Mouse (Mus musculus) Patski (cell line): ENCODE measurements around the gene Zpr1. TPM values are rescaled to one million over a fixed set of nuclear protein-coding genes. Genes with fewer than 3 reads are reported as not detected.
A peak's percentile ranks its signal among the peaks of the same experiment; 100 is the strongest.
"Not testable (repeated sequence)": the region's sequence is repeated elsewhere in the genome, so short reads cannot be mapped to it uniquely, and the experiment has no call there.

ENCODE experiments used
- ATAC-seq: fragments of 100-300 bp; one replicate; pipeline ENCODE4 v1.8.0; 2021
- CTCF ChIA-PET: fragments of 350-600 bp; sonication (Branson Sonifier 250); formaldehyde crosslinking; loops from one replicate; lab custom pipeline; 2022; ENCODE audit warnings: inconsistent platforms; lab: Charles Lee
- POLR2A ChIA-PET: fragments of 350-600 bp; sonication (Branson Sonifier 250); formaldehyde crosslinking; loops from one replicate; lab custom pipeline; 2022; ENCODE audit warnings: antibody characterized with exemption, inconsistent platforms; lab: Charles Lee
- DNase-seq: peaks from one replicate; pipeline ENCODE4 v3.0.0-alpha.2; 2011; ENCODE audit warnings: low read depth, low spot score
- H3K27me3 ChIP-seq: fragments of 371-371 bp; one replicate; pipeline ENCODE4 v1.5.1; 2021
- CTCF ChIP-seq: fragments of 100-300 bp; IDR thresholded peaks from one replicate; pipeline ENCODE4 v1.5.1; 2021
- in situ Hi-C: fragments of 300-500 bp; cut with MboI; formaldehyde crosslinking; loops from 3 replicates; pipeline ENCODE4 v1.11.1; 2018; ENCODE audit warnings: low pct_unique_long_range_greater_than_20kb, mixed read lengths
- polyA plus RNA-seq: library from polyadenylated mRNA; unstranded; gene quantifications from one replicate; pipeline ENCODE4 v1.2.3, GENCODE M21; 2021

The Zpr1 gene
- polyA plus RNA-seq, 1 experiment from 2014 or later: 55.1 TPM

DNA sequence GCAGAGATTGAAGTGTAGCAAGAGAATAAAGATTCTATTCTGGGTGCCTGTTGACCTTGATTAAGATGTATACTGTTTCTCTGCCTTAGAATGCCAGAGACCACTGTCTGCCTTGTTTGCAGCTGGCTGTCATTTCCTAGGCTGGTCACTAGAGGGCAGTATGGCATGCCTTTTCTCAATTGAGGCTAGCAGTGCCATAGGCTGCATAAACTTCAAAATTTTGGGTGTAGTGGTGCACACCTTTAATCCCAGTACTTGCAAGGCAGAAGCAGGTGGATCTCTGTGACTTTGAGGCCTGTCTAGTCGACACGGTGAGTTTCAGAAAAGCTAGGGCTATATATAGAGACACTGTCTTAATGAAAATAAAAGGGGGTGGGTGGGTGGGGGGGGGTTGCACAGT lies 29.3 kb downstream of the Zpr1 start:
- in situ Hi-C loops: no loop called here
- POLR2A ChIA-PET: no interaction called here
- ATAC-seq (no peak), DNase-seq (no peak)
- H3K27me3 ChIP-seq: no peaks in the 10 kb centered on the region
- TF ChIP-seq CTCF: peak; percentile 93
- CTCF ChIA-PET: interaction anchor here (1.3 to 6.6 kb wide), 3 partner anchors 10 to 18 kb away, joined by 4 to 45 read pairs (median 10); partner anchors contain the start of gene 4931429L15Rik

DNA sequence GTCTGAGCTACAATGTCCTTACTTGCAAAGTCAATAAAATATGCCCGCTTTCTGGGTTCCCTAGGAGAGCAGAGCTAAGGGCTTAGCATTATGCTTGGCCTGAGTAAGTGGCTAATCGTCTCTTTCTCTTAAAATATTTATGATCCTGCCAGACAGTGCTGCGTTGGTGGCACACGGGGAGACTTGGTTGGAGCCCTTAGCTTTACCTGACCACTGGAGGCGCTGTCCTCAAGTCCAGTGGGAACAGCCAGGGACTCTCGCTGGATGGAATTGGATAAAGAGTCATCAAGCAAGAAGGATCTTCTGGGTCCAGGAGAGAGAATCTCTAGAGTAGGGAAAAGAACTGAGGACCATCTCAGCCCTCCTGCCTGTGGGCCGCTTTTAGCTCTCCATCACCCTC lies 36.3 kb downstream of the Zpr1 start:
- no peak for ATAC-seq
- no peak for DNase-seq
- CTCF ChIA-PET: no interaction called here
- in situ Hi-C loops: no loop called here
- H3K27me3 ChIP-seq: peaks cover 9% of the 10 kb centered on the region
- TF ChIP-seq CTCF: peak; percentile 65
- POLR2A ChIA-PET: no interaction called here

DNA sequence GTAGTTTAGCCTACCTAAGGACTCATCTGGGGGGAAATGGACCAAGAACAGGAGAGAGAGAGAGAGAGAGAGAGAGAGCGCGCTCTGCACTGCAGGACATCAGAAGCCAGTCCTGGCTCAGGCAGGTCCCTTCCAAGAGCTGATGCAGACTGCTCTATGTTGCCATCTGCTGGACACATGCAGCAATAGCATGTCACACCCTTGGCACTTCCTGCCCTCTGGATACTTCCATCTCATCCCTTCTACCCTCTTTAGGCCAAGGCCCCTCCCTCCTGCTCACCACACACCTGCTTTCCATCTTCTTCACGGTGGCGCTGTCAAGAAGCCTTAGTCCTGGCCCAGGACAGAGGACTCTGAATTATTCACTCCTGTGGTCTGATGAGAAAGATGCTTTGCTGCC lies 41.6 kb downstream of the Zpr1 start:
- in situ Hi-C loops: no loop called here
- TF ChIP-seq CTCF: peak; percentile 88
- no peak for DNase-seq

DNA sequence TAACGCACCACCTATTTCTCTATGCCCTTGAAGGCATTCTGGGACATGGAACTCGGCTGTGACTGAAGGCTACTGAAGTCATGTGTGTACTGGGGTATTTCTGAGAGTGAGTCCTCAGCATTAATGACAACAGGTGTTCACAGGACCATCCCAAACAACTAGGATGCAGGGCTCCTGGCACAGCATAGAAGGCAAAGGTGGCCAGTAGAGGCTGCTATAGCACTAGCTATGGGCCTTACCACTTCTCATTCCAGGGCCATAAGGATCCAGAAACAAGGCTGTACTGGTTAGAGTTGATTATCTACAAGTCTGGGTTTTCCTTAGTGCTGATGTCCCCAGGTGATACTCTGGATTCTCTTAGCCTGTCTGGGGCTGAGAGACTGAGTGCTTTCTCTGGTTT lies 42.1 kb downstream of the Zpr1 start:
- DNase-seq (no peak), ATAC-seq (no peak)
- TF ChIP-seq CTCF: no peak
- POLR2A ChIA-PET: no interaction called here
- peaks cover 15% of the 10 kb centered on the region for H3K27me3 ChIP-seq
- in situ Hi-C loops: no loop called here
- CTCF ChIA-PET: interaction anchor here (1.1 to 6.4 kb wide), 2 partner anchors 10 to 15 kb away, joined by 3 to 45 read pairs; no protein-coding TSS in a partner anchor

More for the DNA sequence above, 41.6 kb downstream of the Zpr1 start:
- ChIA-PET CTCF (interaction anchor here (1.1 to 6.4 kb wide), 2 partner anchors 10 to 14 kb away, joined by 3 to 45 read pairs; no protein-coding TSS in a partner anchor), POLR2A (no interaction called here)
- H3K27me3 ChIP-seq: peaks cover 15% of the 10 kb centered on the region
- ATAC-seq: peak; percentile 78

DNA sequence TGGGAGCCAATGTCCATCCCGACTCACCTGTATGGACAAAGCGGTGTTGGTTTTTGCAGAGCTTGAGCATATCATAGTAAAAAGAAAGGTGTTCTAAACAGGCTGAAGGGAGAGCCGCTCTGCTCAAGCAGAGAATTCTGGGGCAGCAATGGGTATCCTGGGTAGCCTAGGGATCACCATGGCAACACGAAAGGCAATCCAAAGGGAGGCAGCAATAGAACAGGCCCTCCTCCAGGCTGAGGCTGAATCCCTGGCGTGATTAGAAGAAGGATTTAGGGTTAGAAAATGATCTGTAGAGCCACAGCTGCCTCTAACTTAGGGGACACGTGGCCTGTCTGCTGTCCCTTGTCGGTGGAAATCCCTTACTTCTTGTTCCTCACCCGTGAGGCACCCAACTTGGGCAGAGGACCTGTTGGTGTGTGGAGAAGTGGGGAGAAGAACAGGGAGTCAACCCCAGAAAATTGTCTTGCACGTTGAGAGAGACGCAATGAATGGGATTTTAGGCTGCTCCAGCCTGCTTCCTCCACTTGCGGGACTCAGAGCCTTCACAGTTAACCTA lies 43.0 kb downstream of the Zpr1 start:
- ATAC-seq: no peak
- no peak for TF ChIP-seq CTCF
- ChIA-PET POLR2A (no interaction called here), CTCF (interaction anchor here (6.4 kb wide), 1 partner anchor 16 kb away, joined by 45 read pairs; no protein-coding TSS in a partner anchor)
- in situ Hi-C loops: no loop called here
- no peak for DNase-seq
- H3K27me3 ChIP-seq: peaks cover 15% of the 10 kb centered on the region

DNA sequence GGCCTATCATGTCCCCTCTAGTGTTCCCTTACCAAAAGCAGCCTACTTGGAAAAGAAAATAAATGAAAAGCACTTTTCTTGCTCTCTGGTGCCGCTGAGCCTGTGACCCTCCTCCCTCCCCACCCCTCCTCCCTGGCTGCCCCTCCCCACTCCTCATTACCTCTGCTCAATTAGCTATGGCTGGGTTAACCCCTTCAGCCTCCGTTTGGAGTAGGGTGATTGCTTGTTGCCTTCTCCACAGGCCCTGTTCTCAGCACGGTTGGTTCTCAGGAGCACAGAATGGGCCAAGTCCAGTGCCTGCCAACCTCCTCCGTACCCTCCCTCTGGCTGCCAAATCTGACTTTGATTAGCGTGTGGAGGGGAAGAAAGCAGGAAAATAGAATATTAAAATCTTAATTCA lies 43.5 kb downstream of the Zpr1 start:
- no peak for TF ChIP-seq CTCF
- POLR2A ChIA-PET: no interaction called here
- in situ Hi-C loops: no loop called here
- DNase-seq (no peak), ATAC-seq (no peak)
- peaks cover 15% of the 10 kb centered on the region for H3K27me3 ChIP-seq
- CTCF ChIA-PET: no interaction called here

DNA sequence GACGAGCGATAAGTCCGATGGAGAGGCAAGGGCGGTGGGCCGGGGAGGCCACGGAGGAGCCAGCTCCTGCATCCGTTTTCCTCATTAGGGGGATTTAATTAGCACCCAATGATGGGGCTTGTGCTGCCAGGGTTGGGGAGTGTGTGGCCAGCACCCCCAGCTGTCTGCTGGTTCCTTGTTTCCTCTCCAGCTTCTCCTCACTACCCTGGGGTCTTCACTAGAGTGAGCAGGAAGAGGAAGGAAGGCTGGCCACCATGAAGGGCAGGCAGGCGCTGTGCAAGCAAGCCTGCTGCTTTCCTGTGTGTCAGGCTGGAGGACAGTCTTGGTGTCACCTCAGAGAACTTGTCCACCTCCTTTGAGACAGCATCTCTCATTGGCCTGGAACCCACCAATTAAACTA lies 44.0 kb downstream of the Zpr1 start:
- H3K27me3 ChIP-seq: peaks cover 17% of the 10 kb centered on the region
- POLR2A ChIA-PET: no interaction called here
- in situ Hi-C loops: no loop called here
- no peak for DNase-seq
- no peak for ATAC-seq
- no peak for TF ChIP-seq CTCF
- CTCF ChIA-PET: no interaction called here

DNA sequence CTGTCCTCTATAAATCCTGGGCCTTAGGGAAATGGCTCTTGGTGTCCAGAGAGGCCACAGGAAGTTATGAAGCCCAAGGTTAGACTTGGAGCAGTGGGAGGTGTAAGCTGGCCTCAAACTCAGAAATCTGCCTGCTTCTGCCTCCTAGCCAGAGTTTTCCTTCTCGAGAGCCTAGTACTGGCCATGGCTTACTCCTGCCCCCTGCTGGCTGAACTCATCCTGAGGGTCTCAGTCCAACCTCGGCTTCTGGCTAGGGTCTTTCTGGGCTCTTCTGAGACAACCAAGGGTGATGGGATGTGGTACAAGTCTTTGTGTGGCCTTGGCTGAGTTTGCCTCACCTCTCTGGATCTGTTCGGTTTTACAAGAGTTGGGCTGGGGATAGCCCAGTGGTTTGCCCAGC lies 45.1 kb downstream of the Zpr1 start:
- DNase-seq (no peak), ATAC-seq (no peak)
- TF ChIP-seq CTCF: no peak
- ChIA-PET POLR2A (no interaction called here), CTCF (no interaction called here)
- in situ Hi-C loops: no loop called here
- H3K27me3 ChIP-seq: peaks cover 25% of the 10 kb centered on the region

DNA sequence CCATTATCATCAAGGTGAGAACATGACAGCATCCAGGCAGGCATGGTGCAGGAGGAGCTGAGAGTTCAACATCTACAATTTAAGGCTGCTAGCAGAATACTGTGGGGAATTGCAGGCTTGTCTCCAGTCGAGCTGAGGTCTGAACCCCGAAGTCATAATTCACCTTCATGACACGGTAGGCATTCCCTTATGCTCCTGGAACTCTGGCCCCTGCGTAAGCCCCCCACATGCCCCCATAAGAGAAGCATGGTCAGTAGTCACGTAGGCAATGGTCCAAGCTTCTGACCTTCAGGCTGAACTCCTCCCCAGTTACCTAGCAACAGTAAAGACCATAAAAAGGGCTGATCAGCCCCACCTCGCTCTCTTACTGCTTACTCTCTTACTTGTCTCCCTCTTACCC lies 47.0 kb downstream of the Zpr1 start, which contains the start of gene 4931429L15Rik:
4931429L15Rik (minus strand) TSS at position 101 of the 400 bp plus-strand sequence.
- ATAC-seq, DNase-seq, POLR2A ChIA-PET, in situ Hi-C loops: not testable (repeated sequence)
- peaks cover 26% of the 10 kb centered on the region for H3K27me3 ChIP-seq
- CTCF ChIA-PET: interaction anchor here (1.6 kb wide), 1 partner anchor 18 kb away, joined by 4 read pairs; no protein-coding TSS in a partner anchor

DNA sequence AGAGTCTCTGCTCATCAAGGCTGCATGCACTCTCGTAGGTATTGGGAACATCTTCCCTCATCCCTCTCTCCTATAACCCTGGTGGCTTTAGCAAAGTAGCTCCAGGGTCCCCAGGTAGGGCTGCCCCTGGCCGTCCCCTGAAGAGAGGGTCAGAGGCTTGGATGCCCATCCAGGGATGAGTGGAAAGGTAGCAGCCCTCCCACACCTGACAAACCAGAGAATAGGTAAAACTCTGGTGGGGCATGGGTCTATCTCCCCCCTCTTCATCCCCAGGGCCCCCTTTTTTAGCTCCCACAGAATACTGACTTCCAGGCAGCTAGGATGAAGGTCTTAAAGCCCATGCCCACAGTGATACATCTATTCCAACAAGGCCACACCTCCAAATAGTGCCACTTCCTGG lies 47.6 kb downstream of the Zpr1 start:
- ATAC-seq: no peak
- peaks cover 25% of the 10 kb centered on the region for H3K27me3 ChIP-seq
- CTCF ChIA-PET: interaction anchor here (1.6 kb wide), 1 partner anchor 18 kb away, joined by 4 read pairs; no protein-coding TSS in a partner anchor
- in situ Hi-C loops: no loop called here
- DNase-seq: no peak
- POLR2A ChIA-PET: no interaction called here
- no peak for TF ChIP-seq CTCF

DNA sequence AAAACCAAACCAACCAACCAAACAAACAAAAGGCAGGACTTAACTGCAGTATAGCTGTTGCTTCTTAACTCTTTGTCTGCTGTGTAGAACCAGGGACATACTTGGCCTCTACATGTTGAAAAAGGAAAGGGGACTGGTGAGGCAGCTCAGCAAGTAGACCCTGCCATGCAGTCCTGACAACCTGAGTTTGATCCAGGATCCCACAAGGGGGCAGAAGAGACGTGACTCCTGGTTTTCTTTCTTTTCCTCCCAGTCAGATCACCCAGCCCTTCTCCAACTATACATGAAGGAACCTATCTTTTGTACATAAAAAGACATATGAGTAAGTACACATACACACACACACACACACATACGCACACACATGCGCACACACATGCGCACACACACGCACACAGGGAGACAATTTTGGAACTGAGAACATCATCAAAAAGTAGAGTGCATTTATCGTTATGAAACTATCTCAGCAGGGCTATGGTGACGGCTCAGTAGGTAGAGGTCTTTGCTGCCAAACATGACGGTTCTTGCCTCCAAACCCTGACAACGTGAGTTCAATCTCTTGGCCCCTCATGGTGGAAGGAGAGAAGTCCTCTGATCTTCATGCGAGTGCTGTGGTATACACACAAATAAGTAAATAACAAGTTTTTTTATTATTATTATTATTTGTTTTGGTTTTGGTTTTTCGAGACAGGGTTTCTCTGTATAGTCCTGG lies 54.0 kb downstream of the Zpr1 start:
- CTCF ChIA-PET: no interaction called here
- no peak for ATAC-seq
- TF ChIP-seq CTCF: no peak
- H3K27me3 ChIP-seq: peaks cover 32% of the 10 kb centered on the region
- POLR2A ChIA-PET: no interaction called here
- in situ Hi-C loops: no loop called here
- no peak for DNase-seq
